Mouse (Mus musculus) hindbrain, postnatal 0 days (tissue): Measurements from ENCODE around the gene Sh3glb1. TPM values are rescaled to one million over a fixed set of nuclear protein-coding genes. Genes with fewer than 3 reads are reported as not detected.

Source experiments
- ATAC-seq: fragments of 200-750 bp; cut with Nextera tagmentation; 2 replicates; pipeline ENCODE4 v1.8.0; 2017; ENCODE audit warnings: mild to moderate bottlenecking, moderate TSS enrichment, moderate library complexity
- DNase-seq: peaks from one replicate; pipeline ENCODE4 v3.0.0-alpha.2; 2015; ENCODE audit warnings: low spot score
- H3K27ac ChIP-seq: fragments of 300-500 bp; sonication (generic); 2 replicates; pipeline ENCODE4 v1.5.1; 2014; ENCODE audit warnings: mild to moderate bottlenecking
- H3K27me3 ChIP-seq: fragments of 300-500 bp; sonication (generic); 2 replicates; pipeline ENCODE4 v1.6.1; 2014; ENCODE audit warnings: low read length, mixed read lengths; ENCODE audit not compliant: insufficient read depth
- H3K36me3 ChIP-seq: fragments of 300-500 bp; sonication (generic); 2 replicates; pipeline ENCODE4 v1.6.1; 2014; ENCODE audit warnings: low read length, mixed read lengths; ENCODE audit not compliant: insufficient read depth
- H3K4me1 ChIP-seq: fragments of 300-500 bp; sonication (generic); 2 replicates; pipeline ENCODE4 v1.6.1; 2014; ENCODE audit warnings: antibody characterized with exemption, low read length, mixed read lengths; ENCODE audit not compliant: insufficient read depth
- H3K4me2 ChIP-seq: fragments of 300-500 bp; sonication (generic); 2 replicates; pipeline ENCODE4 v1.6.1; 2014; ENCODE audit warnings: low read depth, mild to moderate bottlenecking, low read length, moderate library complexity, mixed read lengths
- H3K4me3 ChIP-seq: fragments of 300-500 bp; sonication (generic); 2 replicates; pipeline ENCODE4 v1.5.1; 2014; ENCODE audit warnings: low read length
- H3K9ac ChIP-seq: fragments of 300-500 bp; sonication (generic); replicated peaks from 2 replicates; pipeline ENCODE4 v1.6.1; 2014; ENCODE audit warnings: mild to moderate bottlenecking, low read length, moderate library complexity, mixed read lengths
- H3K9me3 ChIP-seq: fragments of 300-500 bp; sonication (generic); 2 replicates; pipeline ENCODE4 v1.6.1; 2016; ENCODE audit warnings: low read length, mixed read lengths
- CTCF ChIP-seq: IDR thresholded peaks from 2 replicates; pipeline ENCODE4 v1.5.1; 2016; ENCODE audit warnings: antibody characterized with exemption, control low read depth, low read depth
- WGBS: fragments of 180-500 bp; shearing (Covaris S2); extraction: QIAGEN DNeasy Blood & Tissue Kit; methylation state at CpG from one replicate; pipeline ENCODE4 v1.1.7; 2014; 5-methylcytosine and 5-hydroxymethylcytosine counted together
- polyA plus RNA-seq: library from polyadenylated mRNA; unstranded; fragments of >200 nt; fragmentation: Nextera tagmentation; extraction: Ambion mirVana; gene quantifications from 2 replicates; pipeline ENCODE4 v1.2.1, GENCODE M21; 2015
- total RNA-seq: library from RNA; depleted of rRNA; stranded (reverse); fragments of >200 nt; gene quantifications from 2 replicates; pipeline ENCODE4 v1.2.3, GENCODE M21; 2014

Sh3glb1 gene
- total and polyA plus RNA-seq, 2 experiments from 2014 or later: 61.3 to 118 TPM

DNA sequence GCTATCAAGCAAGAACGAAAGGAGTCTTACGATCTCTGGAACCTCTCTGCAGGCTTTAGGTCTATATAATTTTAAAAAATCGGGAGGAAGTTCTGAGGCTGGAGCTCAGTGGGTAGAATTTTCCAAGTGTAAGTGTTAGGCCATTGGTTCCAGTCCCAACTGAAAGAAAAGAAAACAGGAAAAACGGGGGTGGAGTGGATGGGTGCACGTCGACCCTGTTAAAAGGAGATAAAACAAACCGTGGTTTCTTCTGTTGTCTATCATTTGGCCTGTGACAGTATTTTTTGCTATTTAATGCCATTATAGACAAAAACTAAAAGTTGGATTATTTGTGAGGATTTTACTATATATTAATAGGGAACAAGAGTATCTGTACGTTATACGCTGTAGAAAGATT lies 1.7 kb upstream of the Sh3glb1 start:
- Histone ChIP-seq H3K4me3 (no peak overlapping the region), H3K9me3 (no peaks in the 10 kb centered on the region), H3K36me3 (no peaks in the 10 kb centered on the region), H3K4me1 (peaks cover 12% of the 10 kb centered on the region), H3K27ac (no peak overlapping the region), H3K9ac (no peak overlapping the region), H3K4me2 (no peak overlapping the region), H3K27me3 (no peaks in the 10 kb centered on the region)
- DNase-seq (no peak), ATAC-seq (no peak)
- WGBS: 90% methylated on average over 9 of the region's 9 CpGs
- TF ChIP-seq CTCF: no peak

DNA sequence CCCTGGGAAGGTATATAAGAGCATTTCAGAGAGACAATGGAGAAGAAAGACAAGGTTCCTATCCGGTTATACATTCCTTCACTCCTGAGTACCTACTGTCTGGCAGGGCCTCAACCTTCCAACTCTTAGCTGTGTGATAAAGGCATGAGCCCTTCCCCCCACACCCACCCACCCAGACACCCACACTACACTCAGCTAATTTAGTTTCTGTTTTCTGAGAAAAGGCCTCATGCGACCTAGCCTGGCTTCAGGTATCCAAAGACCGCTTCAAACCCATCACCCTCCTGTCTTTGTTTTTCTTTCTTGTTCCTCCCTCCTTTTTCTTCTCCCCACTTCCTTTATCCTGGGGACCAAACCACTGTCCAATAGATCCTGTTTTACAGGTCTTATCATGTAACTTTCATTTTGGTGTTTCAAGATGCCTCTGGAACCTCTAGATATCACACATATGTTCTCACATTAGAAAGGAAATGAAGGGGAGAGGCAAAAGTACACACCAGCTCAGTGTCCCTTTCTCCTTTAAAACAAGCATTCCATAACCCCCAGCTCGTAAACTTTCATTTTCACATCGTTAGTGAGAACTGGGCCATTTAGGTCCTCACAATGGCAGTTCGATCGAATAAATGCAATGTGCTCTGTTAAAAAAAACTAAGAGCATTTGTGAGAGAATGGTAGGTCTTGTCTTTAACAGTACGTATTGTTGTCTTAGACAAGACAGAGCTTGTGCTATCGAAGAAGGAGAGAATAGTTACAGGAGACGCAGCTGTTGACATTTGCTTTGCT lies 1.1 kb upstream of the Sh3glb1 start:
- H3K36me3 ChIP-seq: no peaks in the 10 kb centered on the region
- H3K9me3 ChIP-seq: no peaks in the 10 kb centered on the region
- H3K27ac ChIP-seq: peak overlapping the region; percentile 67; the same call in 1 of the 2 replicates
- DNase-seq: no peak
- H3K4me2 ChIP-seq: peak overlapping the region; percentile 56
- peak overlapping the region; percentile 87; the same call in 1 of the 2 replicates for H3K4me3 ChIP-seq
- peaks cover 12% of the 10 kb centered on the region for H3K4me1 ChIP-seq
- no peaks in the 10 kb centered on the region for H3K27me3 ChIP-seq
- 83% methylated on average over 10 of the region's 10 CpGs for WGBS
- no peak overlapping the region; the same call in 1 of the 2 replicates for H3K9ac ChIP-seq
- ATAC-seq: no peak
- no peak for TF ChIP-seq CTCF

- peak; percentile 55 for ATAC-seq
These were observed 841 bp downstream of the Sh3glb1 start for GRCm38 (mm10) chr3:144719088-144719900.

DNA sequence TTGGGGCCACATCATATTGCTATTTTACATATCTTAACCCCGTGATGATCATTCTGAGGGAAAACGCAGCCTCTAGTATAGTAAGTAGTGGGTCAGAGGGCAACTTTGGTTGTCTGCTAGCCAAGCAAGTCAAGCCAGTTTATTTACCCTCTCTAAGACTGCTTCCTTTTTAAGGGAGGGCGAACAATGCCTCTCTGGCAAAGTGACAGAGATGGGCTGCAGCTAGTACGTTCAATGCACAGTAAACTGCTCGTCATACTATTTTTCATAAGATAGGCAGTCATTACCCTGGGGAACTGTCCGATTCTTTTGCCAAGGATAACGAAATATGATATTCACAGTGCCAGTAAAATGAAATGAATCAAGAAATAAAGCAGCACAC lies 1.4 kb downstream of the Sh3glb1 start:
- TF ChIP-seq CTCF: no peak
- peaks cover 12% of the 10 kb centered on the region for H3K4me1 ChIP-seq
- ATAC-seq (no peak), DNase-seq (peak; percentile 27)
- peak overlapping the region; percentile 87 for H3K4me3 ChIP-seq
- H3K27ac ChIP-seq: peak overlapping the region; percentile 98; the same call in 1 of the 2 replicates
- no peaks in the 10 kb centered on the region for H3K27me3 ChIP-seq
- WGBS: 9% methylated on average over 7 of the region's 7 CpGs
- H3K36me3 ChIP-seq: no peaks in the 10 kb centered on the region
- H3K4me2 ChIP-seq: peak overlapping the region; percentile 89
- H3K9me3 ChIP-seq: no peaks in the 10 kb centered on the region
- H3K9ac ChIP-seq: peak overlapping the region; percentile 93; the same call in 1 of the 2 replicates

More at GRCm38 (mm10) chr3:144719088-144719900, 841 bp downstream of the Sh3glb1 start:
- peak overlapping the region; percentile 98 for H3K27ac ChIP-seq
- peak overlapping the region; percentile 89 for H3K4me2 ChIP-seq
- H3K36me3 ChIP-seq: no peaks in the 10 kb centered on the region
- WGBS: under 1% methylated on average over 45 of the region's 56 CpGs
- no peaks in the 10 kb centered on the region for H3K27me3 ChIP-seq
- no peaks in the 10 kb centered on the region for H3K9me3 ChIP-seq
- DNase-seq: peak; percentile 61
- peak; percentile 18; the same call in 1 of the 2 replicates for TF ChIP-seq CTCF
- peak overlapping the region; percentile 93 for H3K9ac ChIP-seq
- H3K4me3 ChIP-seq: peak overlapping the region; percentile 87
- peaks cover 12% of the 10 kb centered on the region for H3K4me1 ChIP-seq

GRCm38 (mm10) chr3:144717835-144718234 lies 2.3 kb downstream of the Sh3glb1 start:
- H3K9ac ChIP-seq: no peak overlapping the region
- H3K4me2 ChIP-seq: peak overlapping the region; percentile 46
- H3K9me3 ChIP-seq: no peaks in the 10 kb centered on the region
- DNase-seq: no peak
- no peaks in the 10 kb centered on the region for H3K27me3 ChIP-seq
- no peaks in the 10 kb centered on the region for H3K36me3 ChIP-seq
- no peak for ATAC-seq
- H3K4me3 ChIP-seq: peak overlapping the region; percentile 11; the same call in 1 of the 2 replicates
- no peak for TF ChIP-seq CTCF
- H3K4me1 ChIP-seq: peaks cover 12% of the 10 kb centered on the region
- no peak overlapping the region for H3K27ac ChIP-seq
- 60% methylated on average over 6 of the region's 6 CpGs for WGBS

DNA sequence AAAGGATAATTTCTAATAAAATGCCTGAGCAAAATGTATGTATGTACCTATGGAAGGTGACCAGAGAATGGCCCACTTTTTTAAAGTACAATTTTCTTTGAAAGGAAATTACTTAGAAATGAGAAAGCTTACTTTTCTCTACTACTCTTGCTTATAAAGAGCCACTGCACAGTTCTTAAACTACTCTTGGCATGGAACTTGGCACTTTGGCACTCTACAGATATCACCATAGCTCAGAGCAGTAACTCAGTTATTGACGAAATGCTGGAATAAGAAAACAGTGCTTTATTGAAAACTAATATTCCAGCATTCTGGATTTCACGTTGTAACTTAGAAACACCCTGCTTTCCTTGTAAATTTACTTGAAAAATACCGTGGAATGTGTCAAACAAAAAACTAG lies 3.0 kb downstream of the Sh3glb1 start:
- Histone ChIP-seq H3K9me3 (no peaks in the 10 kb centered on the region), H3K4me2 (no peak overlapping the region), H3K9ac (no peak overlapping the region), H3K36me3 (no peaks in the 10 kb centered on the region; the same call in 1 of the 2 replicates), H3K4me3 (no peak overlapping the region), H3K27ac (no peak overlapping the region), H3K4me1 (peaks cover 12% of the 10 kb centered on the region), H3K27me3 (no peaks in the 10 kb centered on the region)
- WGBS: 66% methylated on average over 3 of the region's 3 CpGs
- peak; percentile 4 for DNase-seq
- no peak for TF ChIP-seq CTCF
- ATAC-seq: no peak
